Mouse (Mus musculus) kidney, adult 2 months (tissue): ENCODE data around the gene Tesk2.

Experiments used
- CTCF ChIP-seq: fragments of 200-500 bp; conservative IDR thresholded peaks from 2 replicates; pipeline ENCODE4 v1.5.1; 2011; ENCODE audit warnings: low read depth, mild to moderate bottlenecking, control low read depth, low read length, moderate library complexity, mixed read lengths; ENCODE audit not compliant: insufficient read depth, insufficient read length
- POLR2A ChIP-seq: fragments of 200-500 bp; IDR thresholded peaks from one replicate; pipeline ENCODE4 v1.6.1; 2011; ENCODE audit warnings: low read depth, low read length, control low read depth

GRCm38 (mm10) chr4:116684665-116685064 lies 36.1 kb upstream of the Tesk2 start:
- TF ChIP-seq POLR2A (no peak), CTCF (no peak)
